Mouse (Mus musculus) ovary, adult 18-20 months (tissue): Measurements from ENCODE around the gene Vps25.

ENCODE experiments used
- DNase-seq: peaks from one replicate; pipeline ENCODE4 v3.0.0; 2022; ENCODE audit warnings: low spot score, mixed read lengths

Gene Vps25

GRCm38 (mm10) chr11:101245071-101245470, 8.4 kb upstream of the Vps25 start:
- DNase-seq, result no peak

GRCm38 (mm10) chr11:101245855-101246701, 7.4 kb upstream of the Vps25 start, which contains the start of gene Ramp2:
TSS of gene Ramp2 (plus strand) at chr11:101246028.
- DNase-seq, result no peak

- no peak for DNase-seq
Measured at GRCm38 (mm10) chr11:101246702-101247012, 6.8 kb upstream of the Vps25 start.

- no peak for DNase-seq
Measured at GRCm38 (mm10) chr11:101247521-101248030, 5.9 kb upstream of the Vps25 start.

GRCm38 (mm10) chr11:101248258-101248994, 5.1 kb upstream of the Vps25 start:
- DNase-seq, result no peak

GRCm38 (mm10) chr11:101251031-101251430, 2.5 kb upstream of the Vps25 start:
- no peak for DNase-seq

- DNase-seq, result no peak
Measured at GRCm38 (mm10) chr11:101252941-101253340, 566 bp upstream of the Vps25 start.

GRCm38 (mm10) chr11:101255826-101256775, 2.6 kb downstream of the Vps25 start:
- DNase-seq, result no peak

GRCm38 (mm10) chr11:101259261-101259712, 5.8 kb downstream of the Vps25 start:
- peak; percentile 80 for DNase-seq

- DNase-seq, result peak; percentile 62
Measured at GRCm38 (mm10) chr11:101259948-101260825, 6.7 kb downstream of the Vps25 start, which contains the start of gene Wnk4. TSS of gene Wnk4 (plus strand) at chr11:101260567.

- no peak for DNase-seq
Measured at GRCm38 (mm10) chr11:101260826-101261380, 7.4 kb downstream of the Vps25 start.

- no peak for DNase-seq
Measured at GRCm38 (mm10) chr11:101262272-101262967, 8.9 kb downstream of the Vps25 start.

GRCm38 (mm10) chr11:101263138-101263988, 9.9 kb downstream of the Vps25 start:
- DNase-seq, result no peak

GRCm38 (mm10) chr11:101263989-101264280, 10.4 kb downstream of the Vps25 start:
- no peak for DNase-seq

- DNase-seq, result no peak
Measured at GRCm38 (mm10) chr11:101264954-101265471, 11.5 kb downstream of the Vps25 start.

GRCm38 (mm10) chr11:101265906-101266305, 12.4 kb downstream of the Vps25 start:
- DNase-seq, result no peak

- DNase-seq, result no peak
Measured at GRCm38 (mm10) chr11:101269577-101270116, 16.1 kb downstream of the Vps25 start.

GRCm38 (mm10) chr11:101272446-101272845, 18.9 kb downstream of the Vps25 start:
- no peak for DNase-seq
